Mouse (Mus musculus): Measurements from ENCODE around the gene Flg.

The Flg gene

GRCm38 (mm10) chr3:93273223-93273622 lies at the start of gene Flg:
Gene Flg (plus strand): TSS chr3:93273523.
- DNase-seq (ENCODE audit: low spot score in 2 of 2) = no peak

GRCm38 (mm10) chr3:93297542-93297941 lies 24.2 kb downstream of the Flg start:
- DNase-seq (ENCODE audit: low spot score in 2 of 2) = peak in 1 of 2 experiments; percentile 8

- no peak for DNase-seq (ENCODE audit: low spot score in 2 of 2)
Measured at GRCm38 (mm10) chr3:93299832-93300231, 26.5 kb downstream of the Flg start.

- DNase-seq (ENCODE audit: low spot score in 2 of 2) = no peak
Measured at GRCm38 (mm10) chr3:93301896-93302295, 28.6 kb downstream of the Flg start.

GRCm38 (mm10) chr3:93306142-93306541 lies 32.8 kb downstream of the Flg start:
- DNase-seq (ENCODE audit: low spot score in 2 of 2) = no peak

GRCm38 (mm10) chr3:93311371-93311770 lies 38.0 kb downstream of the Flg start:
- no peak for DNase-seq (ENCODE audit: low spot score in 2 of 2)

GRCm38 (mm10) chr3:93314388-93314787 lies 41.1 kb downstream of the Flg start:
- no peak for DNase-seq (ENCODE audit: low spot score in 2 of 2)

- DNase-seq (ENCODE audit: low spot score in 2 of 2) = no peak
Measured at GRCm38 (mm10) chr3:93319449-93319848, 46.1 kb downstream of the Flg start, which contains the start of gene Hrnr. Gene Hrnr (plus strand): TSS chr3:93319749.

- DNase-seq (ENCODE audit: low spot score in 2 of 2) = no peak
Measured at GRCm38 (mm10) chr3:93337749-93338148, 64.4 kb downstream of the Flg start.

- DNase-seq (ENCODE audit: low spot score in 2 of 2) = no peak
Measured at GRCm38 (mm10) chr3:93340021-93340420, 66.7 kb downstream of the Flg start.

Measured in frontal cortex, postnatal 25 days (tissue).